Mouse (Mus musculus): ENCODE data around the gene Nek11. TPM values are rescaled to one million over a fixed set of nuclear protein-coding genes. Genes with fewer than 3 reads are reported as not detected.

The Nek11 gene
- total RNA-seq, 2 experiments from 2014 or later = not detected

DNA sequence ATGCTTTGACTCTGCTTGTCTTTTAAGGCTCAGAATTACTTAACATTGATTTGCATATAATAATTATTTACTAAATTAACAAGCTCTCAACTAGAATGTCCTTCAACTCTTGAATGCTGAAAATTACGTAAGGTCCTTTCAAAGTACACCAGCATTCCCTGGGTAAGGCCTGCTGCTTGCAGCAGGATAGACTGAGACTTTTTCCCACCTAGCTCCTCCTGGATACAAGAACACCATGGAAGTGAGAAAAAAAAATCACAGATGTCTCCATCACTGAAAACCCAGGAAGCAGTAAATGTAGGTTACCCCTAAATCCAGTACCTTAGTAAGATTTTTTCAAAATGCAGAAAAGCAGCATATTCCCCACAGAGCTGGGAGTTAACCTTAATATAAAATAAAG is 82.6 kb downstream of the Nek11 start:
- no peak for DNase-seq

DNA sequence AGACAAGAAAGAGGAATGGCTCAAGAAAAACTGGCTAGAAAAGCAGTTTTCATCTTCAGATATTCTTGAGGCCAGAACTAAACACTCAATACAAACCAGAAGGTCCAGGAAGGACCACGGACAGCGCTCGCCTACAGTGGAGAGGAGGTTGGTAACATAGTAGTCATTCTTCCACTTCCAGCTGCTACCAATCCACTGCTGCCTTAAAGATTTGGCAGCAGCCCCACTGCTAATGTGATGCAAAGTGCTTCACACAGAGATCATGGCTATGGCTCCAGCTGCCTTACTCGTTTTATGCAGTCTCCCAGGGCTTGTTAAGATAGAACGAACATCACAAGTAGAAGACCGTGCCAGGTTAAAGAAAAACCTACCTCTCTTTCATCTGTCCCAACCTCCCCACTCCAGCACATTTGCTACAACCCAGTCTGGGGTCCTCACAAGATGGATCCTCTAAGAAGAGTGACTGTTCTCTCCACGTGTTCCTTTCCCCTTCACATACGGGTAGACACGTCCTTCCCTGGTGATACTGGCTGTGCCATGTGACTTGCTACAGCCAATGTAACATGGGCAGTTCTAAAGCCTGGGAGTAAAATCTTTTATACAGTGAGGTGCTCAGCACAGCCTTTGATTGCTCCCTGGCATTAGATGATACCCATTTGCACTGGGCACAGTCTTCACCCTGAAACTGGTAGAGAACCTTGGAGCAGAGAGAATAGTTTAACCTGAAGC is 85.6 kb downstream of the Nek11 start:
- DNase-seq = peak in 1 of 2 experiments; percentile 10

DNA sequence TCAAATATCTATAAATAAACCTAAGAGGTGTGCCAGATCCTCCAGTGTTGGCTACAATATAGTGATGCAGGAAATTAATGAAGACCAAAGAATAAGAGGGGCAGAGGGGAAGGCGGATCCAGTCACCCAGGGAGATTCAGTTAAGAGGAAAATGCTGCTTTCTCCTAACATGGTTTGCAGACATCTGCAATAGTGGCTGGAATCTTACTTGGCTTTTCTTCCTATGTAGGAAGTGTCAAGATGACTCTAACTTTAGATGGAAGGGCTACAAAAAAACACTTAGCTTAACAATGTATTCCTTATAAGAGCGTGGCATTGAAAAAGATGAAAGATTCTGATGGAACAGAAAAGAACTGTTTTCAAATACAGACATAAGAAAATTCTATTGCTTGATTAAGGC is 89.3 kb downstream of the Nek11 start:
- DNase-seq = no peak

DNA sequence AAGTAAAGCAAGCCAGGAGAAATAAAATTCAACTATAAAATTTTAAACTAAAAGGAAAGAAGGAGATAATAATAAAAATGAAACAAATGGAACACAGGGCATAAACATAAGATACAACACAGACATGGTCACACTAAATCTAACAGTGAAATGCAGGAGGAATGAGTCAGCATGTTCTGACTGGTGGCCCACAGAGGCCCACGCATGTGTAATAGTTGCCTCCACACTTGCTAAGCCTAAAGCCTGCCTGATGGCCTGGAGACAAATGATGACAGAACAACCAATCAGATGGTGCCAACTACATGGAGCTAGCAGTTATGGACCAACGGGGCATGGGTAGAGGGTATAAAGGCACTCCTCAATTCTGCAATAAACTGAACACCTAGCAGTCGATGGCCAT is 93.1 kb downstream of the Nek11 start:
- no peak for DNase-seq

DNA sequence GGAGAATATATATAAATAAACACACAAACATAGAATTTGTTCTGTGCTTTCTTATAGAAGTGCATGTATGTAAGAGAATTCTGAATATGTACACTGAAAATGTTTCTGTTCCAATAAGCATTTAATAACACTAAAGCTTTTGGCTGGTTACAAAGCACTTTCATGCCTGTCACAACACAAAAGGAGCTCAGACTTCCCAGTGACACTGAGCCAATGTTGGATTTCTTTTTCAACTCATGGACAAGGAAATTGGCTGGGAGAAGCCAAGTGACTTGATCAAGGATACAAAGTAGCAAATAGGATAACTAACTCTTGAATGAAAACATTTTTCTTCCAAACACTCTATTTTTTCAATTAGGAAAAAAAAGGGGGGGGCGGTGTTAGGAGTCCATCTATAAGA is 93.9 kb downstream of the Nek11 start:
- no peak for DNase-seq

DNA sequence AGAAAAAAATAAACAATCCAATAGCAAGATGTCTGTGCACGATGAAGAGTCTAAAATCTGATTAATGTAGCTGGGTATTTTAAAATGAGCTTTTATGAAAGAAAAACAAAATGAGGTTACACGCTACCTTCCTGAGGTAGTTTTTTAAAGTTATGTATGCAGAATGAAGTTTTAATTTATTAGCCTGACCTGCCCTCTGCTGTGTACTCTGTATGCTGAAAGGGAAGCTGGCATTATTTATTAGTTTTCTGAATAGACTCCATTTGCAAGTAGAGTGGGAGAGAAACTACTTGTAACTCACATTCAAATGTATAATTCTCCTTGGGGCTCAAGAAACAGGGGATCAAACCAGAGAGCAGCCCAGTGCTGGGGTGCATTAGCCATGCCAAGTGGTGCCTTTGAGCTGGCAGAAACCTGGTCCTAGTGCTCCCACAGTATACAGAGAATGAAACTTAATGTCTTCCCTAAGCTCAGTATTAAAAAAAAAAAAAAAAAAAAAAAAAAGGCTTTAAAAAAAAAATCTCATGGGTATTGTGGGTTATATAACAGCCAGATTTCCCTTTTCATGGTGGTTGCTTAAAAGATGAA is 94.5 kb downstream of the Nek11 start:
- no peak for DNase-seq

DNA sequence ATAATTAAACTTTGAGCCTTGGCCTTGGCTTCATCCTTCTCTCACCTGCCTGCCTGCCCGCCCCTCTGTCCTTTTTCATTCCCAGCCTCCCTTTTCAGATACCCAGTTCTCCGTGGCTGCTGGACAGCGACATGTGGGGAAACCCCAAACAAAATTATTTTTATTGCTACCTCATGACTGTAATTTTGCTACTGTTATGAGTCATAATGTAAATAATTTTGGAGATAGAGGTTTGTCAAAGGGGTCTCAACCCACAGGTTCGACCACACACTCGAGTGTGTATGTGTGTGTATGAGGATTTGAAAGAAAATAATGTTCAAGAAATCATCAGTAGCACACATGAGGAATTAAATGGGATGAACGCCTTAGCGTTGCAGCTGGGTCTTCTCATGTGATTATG is 110.7 kb downstream of the Nek11 start:
- DNase-seq = no peak

DNA sequence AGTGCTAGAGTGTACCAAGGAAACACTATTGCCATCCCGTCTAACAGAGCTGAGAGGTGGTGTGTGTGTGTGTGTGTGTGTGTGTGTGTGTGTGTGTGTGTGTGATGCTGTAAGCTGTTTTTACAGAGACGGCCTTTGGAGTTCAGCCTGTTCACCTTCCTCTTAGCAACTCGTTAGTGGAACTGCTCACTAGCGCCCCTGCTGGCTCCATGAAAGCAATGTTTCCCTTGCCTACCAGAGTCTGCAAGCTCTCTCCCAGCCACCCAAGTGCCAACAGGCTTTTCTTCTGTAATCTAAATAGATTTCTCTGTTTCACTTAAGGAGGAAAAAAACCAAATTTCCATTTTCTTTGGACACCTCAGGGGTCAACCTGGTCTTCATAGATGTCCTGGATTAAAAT is 112.6 kb downstream of the Nek11 start:
- DNase-seq = peak in 1 of 2 experiments; percentile 3

DNA sequence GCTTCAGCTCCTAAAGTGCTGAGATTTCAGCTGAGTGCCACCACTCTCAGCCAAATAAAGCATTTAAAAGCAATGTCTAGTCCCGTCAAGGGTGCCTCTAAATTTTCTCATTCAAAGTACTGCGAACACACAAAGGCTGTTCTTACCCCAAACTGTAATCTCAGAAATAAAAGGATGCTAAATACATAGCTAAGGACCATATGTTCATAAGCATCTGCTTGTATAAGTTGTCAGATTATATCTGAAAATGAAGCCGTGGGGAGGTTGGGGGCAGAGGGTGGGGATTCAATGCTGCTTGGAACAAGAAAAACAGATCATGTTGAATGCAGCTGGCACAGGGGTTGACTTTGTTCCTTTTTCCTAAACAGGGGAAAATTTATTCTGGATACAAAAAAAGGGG is 120.4 kb downstream of the Nek11 start:
- DNase-seq = no peak

DNA sequence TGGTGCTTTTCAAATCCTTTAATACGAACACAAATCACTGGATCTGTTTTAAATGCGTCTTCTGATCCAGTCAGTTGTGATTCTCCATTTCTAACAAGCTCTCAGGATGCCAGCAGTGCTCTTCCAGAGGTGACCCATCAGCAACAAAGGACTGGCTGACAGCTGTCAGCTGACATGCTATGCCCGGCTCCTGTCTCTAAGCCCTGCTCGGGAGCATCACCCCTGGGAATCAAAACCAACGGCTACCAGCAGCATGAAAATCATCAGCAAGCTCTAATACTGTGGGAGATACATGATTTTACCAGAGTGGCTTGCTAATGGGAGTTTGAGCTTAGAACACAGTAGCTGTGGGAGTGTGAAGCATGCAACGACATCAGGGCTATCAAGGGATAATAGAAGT is 121.0 kb downstream of the Nek11 start:
- DNase-seq = no peak

DNA sequence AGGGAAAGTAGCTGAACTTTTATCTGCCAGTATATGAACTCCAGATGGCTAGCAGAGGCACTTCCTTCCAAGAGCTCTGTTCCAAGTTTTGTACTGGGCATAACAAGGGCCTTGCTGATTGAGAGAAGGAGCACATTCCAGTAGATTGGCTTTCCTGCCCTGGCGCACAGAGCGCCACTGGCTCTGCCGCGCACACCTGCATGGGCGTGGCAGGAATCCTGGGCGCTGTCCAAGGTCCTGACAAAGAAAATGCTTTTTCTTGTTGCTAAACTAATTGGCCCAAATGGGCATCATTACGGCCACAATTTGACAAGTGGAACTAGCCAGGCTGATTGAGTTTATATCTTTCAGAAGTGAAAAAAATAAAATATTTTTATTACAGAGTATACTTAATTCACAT is 123.1 kb downstream of the Nek11 start:
- DNase-seq = no peak

DNA sequence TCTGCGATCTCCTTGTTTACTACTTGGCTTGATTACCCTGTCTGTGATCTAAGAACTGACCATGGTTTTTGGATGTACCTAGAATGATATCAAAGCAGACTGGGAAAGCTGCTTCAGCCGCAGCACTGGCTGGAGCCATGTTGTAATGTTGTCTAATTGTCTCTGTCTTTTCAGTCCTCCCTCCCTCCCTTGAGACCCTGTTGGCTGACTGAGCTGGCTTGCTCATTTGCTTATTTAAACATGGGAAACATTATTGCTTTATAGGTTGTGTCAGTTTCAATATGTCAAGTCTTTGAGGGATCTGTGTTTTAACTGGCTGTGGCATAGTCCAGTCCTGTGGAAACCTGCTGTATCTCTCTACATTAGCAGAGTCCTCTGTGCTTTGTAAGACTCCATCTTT is 132.2 kb downstream of the Nek11 start:
- no peak for DNase-seq

DNA sequence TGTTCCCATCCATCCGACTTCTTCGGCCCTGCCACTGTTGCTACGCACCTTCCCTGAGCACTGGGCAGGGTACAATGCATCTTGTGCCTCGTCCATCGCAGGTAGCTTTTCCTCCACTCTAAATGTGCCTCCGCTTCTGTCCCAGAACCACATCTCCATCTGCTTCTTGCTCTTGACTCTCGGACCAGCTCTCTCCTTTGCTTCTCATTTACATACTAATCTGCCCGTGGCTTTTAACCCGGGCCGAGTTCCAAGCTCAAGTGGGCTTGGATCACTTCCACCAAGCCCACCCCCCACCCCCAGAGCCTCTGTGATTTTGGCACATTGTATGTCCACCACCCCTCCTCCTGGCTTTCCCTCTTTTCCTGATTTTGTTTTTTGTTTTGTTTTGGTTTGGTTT is 137.7 kb downstream of the Nek11 start:
- DNase-seq = no peak

DNA sequence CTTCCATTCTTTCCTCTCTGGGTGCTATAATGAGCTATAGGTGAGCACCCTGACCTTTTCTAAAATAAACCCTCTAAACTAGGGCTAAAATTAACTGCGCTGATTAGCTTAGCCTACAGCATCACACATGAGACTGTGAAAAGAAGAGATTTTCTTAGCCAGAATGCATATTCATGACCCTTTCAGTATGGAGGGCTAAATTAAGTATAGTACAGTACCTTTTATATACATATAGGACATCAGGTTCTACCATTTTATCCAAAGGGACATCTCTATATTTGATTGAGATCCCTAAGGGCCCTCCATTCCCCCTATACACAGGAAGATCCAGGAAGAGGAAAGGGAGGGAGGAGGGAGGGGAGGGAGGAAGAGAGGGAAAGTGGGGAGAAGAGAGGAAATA is 141.2 kb downstream of the Nek11 start:
- no peak for DNase-seq

DNA sequence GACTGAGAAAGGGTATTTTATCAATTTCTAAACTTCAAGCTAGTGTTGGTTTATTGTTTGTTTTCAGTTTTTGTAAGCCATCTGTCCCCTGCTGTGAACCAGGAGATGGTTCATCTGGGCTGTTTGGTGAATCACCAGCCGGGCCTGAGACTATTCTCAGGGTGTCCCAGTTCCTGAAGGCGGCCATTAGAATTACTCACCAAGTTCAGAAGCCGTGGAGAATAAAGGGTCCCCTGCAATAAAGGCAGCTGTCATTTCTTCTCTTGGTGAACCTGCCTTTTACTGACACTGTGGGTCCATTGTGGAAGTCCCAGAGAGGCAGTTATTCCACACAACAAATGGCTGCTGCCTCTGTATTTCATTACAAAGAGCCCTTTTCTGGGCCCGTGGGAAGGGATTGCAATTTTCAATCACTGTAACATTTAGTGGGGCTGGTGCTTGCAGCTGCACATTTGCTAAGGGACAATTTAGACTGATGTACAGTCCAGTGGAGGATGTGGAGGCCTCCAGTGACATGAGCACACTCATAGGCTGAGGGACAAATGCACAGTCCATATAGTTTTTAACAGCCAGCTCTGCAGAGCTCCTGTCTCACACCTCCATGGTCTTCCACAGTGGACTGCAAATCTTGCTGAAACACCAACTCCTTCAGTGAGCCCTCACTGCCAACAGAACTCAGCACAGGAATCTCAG is 142.8 kb downstream of the Nek11 start:
- DNase-seq = no peak

DNA sequence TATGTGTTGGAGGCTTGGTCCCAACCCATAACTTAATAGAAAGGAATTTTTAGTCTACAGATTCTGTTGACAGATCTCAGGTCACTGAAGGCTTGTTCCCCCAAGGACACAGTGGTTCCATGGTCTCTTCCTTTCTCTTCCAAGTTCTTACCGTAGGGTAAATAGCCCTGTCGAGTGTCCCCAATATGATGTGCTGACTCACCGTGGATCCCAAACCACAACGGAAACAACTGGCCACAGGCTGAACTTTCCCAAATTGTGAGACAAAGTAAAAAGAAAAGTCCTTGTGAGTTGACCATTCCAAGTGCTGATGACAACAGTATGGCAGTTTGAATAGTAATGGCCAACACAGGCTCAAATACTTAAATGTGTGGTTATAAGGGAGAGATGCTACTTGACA is 144.1 kb downstream of the Nek11 start:
- DNase-seq = no peak

DNA sequence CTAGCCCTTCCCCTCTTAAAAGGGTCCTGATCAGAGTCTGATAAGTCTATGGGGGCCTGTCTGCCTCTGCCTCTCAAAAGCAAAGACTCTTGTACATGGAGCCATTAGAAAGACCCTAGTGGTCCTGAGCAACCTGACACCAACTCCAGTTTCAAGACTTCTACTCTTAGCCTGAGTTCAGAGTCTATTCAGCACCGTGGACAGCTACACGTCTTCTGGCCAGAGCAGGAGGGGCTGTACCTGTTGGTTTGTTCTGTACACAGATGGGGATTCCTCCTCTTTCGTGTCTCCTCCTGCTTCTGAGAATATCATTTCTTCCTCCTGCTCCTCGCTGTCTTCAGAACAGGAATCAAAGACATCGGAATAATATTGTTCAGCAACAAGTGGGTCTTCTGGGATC is 151.3 kb downstream of the Nek11 start:
- DNase-seq = peak in 1 of 2 experiments; percentile 17

DNA sequence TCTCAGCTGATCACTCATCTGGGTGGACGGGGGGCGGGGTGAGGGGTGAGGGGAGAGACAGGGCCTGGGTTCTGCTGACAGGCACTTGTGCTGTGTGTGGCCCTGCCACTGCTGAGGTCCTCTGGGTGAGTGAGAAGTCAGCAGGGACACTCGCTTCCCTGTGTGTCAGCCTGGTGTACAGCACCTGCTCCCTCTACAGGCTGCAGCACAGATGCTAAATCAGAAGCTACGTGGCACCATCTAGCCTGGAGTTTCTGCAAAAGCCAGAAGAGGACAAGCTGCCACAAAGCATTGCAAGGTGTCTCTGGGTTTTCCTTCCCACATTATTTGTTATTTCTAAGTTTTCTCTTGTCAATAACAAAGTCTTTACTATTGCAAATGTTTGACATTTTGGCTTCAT is 180.9 kb downstream of the Nek11 start:
- DNase-seq = no peak

DNA sequence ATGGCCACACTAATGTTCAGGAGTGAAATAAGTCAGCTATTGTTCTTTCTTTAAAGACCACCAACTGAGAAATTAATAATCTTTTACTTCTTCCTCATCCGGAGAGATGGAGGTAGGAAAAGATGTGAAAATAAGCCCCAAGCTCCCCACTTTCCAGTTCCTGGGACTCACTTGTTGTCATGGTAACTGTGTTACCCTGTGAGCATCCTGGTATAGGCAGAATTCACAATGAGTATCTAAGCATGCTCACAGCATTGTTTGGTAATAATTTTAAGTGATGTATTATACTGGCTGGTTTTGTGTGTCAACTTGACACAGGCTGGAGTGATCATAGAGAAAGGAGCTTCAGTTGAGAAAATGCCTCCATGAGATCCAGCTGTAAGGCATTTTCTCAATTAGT is 195.0 kb downstream of the Nek11 start:
- no peak for DNase-seq

DNA sequence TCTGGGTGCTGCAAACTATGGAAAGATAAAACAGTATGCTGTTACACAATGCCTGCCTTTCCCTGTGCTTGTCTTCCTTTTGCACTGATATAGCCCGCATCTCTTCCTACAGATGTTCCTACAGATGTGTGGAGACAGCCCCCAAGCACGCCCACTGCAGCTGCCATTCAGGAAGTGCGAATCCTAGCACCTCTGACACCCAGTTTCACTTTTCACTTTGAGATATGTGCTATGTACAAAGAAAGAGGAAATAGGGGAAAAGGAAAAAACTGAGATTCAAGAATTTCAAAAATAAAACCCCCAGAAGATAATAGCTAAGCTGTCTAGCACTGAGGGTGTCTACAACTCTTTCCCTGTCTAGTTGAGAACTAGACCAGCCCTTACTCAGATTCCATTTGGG is 208.6 kb downstream of the Nek11 start:
- peak in 1 of 2 experiments; percentile 5 for DNase-seq

DNA sequence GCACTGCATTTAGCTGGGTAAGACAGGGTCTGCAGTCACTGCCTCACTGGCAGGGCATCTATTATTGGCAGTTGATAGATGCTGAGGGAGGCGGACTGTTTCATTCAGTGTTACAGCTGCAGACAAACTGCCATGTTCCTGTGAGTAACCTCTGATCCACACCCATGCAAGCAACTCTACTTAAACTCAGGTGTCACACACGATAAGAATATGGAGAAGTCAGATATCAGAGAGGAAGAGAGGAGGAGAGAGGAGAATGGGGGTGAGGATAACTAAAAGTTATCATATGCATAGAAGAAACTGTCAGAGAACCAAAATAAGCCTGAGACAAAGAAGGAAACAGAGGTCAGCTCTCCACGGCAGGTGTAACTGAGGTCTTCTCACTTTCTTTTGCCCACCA is 212.9 kb downstream of the Nek11 start:
- DNase-seq = no peak

DNA sequence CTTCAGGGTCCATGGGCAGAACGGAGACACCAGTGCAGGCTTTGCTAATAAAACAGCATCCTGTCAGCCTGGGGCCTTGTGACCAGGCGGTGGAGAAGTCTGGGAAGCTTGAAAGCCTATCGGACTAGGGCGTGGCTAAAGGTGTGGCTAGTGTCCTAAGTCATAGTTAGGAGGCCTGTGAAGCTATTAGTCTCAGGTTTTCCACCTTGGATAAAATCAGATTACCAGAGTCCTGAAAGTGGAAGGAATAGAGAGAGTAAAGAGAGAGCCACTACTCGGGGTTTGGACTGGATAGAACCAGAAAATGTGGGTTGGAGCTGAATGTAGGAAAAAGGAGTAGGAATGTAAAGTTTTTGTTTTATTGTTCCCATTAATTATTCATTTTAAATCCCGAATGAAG is 250.3 kb downstream of the Nek11 start, which contains the start of gene 1700080E11Rik:
Gene 1700080E11Rik, minus strand, starts transcription at position 101 of the 400 bp plus-strand sequence.
- no peak for DNase-seq

DNA sequence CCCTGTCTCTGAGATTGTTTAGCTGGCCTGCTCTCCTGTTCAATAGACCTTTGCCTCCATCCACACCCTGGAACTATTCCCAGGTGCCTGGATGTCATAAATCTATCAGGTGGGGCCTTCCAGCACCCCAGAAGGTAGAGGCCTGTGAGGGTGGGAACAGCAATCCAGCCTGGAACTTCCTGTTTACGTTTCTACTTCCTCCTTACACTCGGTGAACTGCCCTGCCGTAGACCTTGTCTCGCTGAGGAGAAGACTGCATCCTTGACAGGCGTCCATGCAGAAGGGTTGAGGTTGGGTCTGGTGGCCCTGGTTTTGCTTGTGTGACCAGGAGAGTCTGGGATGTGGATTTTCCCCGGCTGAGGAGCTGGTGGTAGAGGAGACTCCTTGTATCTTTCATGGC is 256.1 kb downstream of the Nek11 start:
- DNase-seq = no peak

DNA sequence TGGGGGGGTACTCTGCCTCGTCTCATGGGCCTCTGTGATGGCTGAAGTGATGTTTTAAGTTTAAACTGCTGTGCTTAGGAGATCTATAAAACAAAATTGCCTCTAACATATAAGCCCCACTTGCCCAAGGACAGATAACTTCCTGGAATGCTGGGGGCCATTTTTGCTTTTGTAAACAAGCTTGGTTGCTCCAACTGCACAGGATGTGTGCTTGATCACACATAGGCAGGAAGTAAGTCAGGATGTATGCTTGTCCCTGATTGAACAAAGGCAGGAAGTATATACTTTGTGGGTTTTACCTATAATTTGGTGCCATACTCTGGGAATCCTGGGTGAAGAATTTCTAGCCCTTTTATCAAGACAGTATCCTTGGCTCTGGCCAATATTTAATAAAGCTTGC is 258.9 kb downstream of the Nek11 start:
- DNase-seq = no peak
